Mouse (Mus musculus): ENCODE data around the gene Myo15.
A peak's percentile ranks its signal among the peaks of the same experiment; 100 is the strongest.
"Not testable (repeated sequence)": the region's sequence is repeated elsewhere in the genome, so short reads cannot be mapped to it uniquely, and the experiment has no call there.

The Myo15 gene

DNA sequence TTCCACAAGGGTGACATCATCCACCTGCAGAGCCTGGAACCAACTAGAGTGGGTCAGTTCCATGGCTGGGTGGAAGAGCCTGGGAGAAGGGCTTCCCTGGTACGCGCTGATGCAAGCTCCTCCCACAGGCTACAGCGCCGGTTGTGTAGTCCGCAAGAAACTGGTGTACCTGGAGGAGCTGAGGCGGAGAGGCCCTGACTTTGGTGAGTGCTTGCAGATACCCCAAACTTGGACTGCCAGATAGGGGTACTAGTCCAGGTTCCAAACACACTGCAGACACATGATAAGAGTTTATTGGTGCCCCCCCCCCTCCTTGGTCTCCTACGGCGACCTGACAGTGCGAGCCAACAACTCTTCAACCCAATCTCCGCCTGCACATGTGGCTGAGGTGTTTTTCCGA lies 39.8 kb downstream of the Myo15 start:
- DNase-seq, result peak; percentile 29

DNA sequence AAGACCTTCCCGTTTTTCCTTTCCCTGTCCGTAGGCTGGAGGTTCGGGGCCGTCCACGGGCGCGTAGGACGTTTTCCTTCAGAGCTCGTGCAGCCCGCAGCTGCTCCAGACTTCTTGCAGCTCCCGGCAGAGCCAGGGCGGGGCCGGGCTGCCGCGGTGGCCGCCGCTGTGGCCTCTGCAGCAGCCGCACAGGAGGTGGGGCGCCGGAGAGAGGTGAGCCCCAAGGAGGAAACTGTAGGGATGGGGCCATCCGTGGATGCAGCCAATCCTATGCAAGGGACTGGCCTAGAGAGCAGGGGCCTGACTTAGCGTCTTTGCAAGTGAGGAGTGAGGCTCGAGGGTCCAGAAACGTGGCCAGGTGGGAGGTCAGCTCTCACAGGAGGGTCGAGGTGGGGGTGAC lies 40.4 kb downstream of the Myo15 start:
- peak; percentile 62 for DNase-seq

DNA sequence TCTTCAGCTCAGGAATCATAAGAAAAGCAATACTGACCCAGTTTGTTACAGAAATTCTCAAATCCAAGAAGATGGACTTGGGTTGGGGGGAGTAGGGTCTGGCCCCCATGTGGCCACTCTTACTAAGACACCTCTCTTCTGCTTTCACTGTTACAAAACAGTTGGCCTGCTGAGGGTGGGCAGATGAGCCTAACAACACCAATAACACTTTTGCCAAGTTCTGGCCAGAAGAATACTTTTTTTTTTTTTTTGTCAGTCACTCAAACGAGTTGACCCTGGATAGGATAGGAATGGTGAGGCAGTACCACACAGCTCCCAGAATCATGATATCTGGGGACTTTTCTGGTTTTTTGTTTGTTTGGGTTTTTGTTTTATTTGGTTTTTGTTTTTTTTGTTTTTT lies 42.8 kb downstream of the Myo15 start:
- no peak for DNase-seq

DNA sequence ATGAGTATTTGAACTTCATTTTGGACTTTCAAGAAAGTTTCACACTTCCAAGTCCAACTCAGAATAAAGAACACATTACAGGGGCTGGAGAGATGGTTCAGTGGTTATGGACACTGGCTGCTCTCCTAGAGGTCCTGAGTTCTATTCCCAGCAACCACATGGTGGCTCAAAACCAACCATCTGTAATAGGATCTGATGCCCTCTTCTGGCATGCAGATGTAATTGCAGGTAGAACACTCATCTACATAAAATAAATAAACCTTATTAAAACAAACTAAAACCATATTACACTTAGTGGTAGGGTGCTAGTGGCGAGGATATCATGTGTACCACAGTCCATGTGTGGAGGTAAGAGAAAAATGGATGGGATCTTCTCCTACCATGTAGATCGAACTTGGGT lies 43.4 kb downstream of the Myo15 start:
- no peak for DNase-seq

DNA sequence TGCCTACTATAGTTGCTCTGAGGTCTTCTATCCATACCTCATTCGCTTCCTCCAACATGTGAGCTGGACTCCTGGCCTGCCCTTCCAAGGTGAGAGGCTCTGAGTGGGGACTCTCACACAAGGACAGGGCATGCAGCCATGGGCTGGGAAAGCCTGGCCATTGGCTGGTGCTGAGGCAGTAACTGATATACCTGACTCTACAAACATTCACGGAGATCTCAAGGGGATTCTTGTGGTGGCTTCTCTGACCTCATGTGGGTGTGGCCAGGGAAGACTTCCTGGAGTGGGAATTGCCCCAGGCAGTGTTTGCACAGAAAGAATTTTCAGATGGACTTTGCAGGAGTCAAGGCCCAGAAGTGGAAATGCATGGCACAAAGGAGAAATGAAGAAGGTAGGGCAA lies 45.8 kb downstream of the Myo15 start:
- DNase-seq, result no peak

DNA sequence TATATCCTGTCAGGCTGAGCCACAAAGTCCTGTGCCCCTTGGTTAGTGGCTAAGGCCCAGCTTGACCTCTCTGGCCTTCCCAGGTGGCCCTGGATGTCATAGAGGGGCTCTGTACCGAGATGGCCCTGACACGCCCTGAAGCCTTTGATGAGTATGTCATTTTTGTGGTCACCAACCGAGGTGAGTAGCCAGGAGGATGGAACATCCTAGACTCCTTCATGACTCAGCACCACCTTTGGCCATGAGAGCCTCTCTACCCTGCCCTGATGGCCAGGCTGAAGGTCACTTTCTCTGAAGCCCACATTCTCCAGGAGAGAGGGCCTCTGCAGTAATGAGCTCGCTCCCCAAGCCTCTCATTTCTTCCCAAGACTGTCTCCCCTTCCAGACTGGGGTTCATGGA lies 49.2 kb downstream of the Myo15 start:
- DNase-seq, result no peak

DNA sequence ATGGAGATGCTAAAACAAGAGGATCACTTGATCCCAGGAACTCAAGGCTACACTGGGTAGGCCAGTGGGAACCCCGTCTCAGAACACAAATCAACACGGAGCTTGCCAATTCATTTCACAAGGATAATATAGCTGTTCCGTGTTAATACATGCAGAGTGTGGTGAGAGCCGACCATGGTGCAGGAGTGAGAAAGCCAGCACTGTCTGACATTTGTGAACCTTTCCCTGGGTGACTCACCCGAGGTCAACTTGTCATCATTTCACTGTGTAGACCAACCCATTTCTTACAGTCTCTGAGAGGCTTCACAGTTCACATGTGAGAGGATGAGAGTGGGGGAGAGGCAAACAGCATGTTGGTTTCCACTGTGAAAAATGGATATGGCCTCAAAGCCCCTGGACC lies 52.9 kb downstream of the Myo15 start:
- no peak for DNase-seq

DNA sequence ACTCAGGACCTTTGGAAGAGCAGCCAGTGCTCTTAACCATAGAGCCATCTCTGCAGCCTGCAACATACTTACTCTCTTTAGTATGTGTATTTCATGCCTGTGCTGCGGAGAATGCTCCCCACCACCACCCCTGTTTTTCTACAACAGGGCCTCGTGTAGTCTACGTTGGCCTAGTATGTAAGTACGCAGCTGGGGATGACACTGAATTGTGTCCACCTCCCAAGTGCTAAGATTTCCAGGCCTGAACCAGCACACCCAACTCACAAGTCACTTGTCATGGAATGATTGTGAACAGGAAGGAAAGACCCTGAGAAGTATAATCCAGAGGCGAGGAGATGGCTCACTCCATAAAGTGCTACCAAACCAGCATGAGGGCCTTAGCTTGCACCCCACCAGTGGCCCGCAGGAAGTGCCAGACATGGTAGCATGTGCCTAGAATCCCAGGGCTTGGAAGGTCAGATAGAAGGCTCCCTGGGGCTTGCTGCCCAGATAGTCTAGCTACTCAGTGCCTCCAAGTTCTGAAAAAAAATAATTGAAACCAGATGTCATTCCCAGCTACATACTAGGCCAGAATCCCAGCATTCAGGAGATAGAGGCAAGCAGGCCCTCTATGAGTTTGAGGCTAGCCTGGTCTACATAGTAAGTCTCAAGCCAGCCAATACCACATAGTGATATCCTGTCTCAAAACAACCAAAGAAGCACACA lies 53.7 kb downstream of the Myo15 start:
- DNase-seq, result peak; percentile 39

DNA sequence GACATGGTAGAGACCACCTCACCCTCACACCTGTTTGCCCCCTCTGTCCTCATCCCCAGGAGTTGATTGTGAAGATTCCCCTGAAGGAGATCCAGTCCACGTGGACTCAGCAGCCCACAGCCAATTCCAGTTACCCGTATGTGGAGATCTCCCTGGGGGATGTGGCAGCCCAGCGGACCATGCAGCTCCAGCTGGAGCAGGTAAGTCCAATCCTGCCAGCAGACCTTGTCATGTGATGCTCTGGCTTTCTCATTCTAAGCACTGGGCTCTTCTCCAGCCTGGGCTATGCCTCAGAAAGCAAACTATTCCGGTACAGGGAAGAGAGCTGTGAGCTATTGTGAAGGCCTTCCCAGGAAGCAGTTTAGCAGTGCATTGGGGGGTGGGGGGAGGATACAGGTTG lies 57.3 kb downstream of the Myo15 start:
- DNase-seq, result no peak

DNA sequence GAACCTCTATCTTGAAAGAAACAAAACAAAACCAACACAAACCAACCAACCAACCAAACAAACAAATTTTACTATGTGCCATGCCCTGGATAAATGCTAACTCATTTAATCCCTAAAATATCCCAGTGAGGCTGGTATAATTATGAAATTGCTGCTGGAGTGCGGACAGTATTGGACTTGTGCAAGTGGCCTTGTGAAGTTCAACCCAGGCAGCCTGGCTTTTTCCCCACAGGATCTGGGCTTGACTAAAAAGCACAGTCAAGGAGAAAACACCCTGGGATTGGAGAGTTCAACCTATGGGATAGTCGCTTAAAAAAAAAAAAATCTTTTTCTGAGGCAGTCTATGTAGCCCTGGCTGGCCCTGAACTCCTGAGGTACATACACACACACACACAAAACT lies 66.5 kb downstream of the Myo15 start:
- no peak for DNase-seq

DNA sequence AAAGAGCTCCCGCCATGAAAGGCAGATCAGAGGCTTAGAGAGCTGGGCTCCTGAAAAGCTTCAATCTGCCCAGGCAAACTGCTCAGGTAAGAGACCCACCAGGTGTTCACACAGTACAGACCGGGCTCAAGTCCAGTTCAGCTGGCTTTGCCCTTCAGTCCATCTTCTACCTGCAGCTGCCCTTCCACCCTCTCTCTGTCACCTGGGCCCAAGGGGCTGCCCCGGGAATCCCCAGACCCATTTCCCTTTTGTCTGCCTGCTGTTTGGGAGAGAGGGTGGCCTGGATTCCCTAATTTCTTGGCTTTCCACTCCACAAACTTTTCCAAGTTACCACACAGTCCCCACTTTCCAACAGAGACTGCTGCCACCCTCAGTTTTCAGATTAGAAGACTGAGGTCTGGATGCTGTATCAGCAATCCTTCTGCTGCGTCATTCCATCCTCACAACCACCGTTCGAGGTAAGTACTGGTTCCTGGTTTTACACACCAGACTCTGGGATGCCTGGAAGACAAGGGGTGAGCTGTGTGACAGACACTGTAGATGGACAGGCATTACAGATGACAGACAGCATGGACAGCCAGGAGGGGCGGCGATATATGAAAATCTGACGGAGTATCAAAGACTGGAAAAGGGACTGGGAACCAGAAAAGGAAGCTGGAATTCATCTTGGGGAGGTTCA lies 67.2 kb downstream of the Myo15 start, which contains the start of gene Alkbh5:
Alkbh5 (plus strand) TSS at position 202 of the 679 bp plus-strand sequence.
- DNase-seq, result peak; percentile 49

DNA sequence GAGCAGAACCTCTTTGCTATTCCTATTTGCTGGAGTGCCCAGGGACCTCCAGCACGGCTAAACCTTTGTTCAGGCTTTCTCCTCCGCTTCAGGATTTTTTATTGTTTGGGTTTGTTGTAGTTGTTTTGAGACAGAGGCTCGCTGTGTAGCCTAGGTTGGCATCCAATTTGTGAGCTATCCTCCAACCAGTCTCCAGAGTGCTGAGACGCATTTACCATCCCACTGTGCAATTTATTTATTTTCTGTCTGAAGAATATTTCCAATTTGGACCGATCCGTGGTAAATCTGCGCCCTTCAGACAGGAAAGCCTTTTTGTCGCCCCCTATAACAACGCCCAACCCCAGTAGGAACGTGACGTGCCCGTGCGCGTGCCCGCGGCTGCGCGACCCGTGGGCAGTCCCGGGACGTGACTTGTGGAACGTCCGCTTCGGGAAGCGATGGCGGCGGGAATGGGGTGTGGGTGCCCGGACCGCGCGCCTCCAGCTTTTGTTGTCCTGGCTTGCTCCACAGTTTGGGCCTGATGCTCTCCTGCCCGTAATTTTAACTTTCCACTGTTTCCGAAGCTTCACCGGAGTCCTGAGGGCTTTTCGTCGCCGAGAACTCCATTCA lies 67.8 kb downstream of the Myo15 start:
- DNase-seq, result peak; percentile 95

DNA sequence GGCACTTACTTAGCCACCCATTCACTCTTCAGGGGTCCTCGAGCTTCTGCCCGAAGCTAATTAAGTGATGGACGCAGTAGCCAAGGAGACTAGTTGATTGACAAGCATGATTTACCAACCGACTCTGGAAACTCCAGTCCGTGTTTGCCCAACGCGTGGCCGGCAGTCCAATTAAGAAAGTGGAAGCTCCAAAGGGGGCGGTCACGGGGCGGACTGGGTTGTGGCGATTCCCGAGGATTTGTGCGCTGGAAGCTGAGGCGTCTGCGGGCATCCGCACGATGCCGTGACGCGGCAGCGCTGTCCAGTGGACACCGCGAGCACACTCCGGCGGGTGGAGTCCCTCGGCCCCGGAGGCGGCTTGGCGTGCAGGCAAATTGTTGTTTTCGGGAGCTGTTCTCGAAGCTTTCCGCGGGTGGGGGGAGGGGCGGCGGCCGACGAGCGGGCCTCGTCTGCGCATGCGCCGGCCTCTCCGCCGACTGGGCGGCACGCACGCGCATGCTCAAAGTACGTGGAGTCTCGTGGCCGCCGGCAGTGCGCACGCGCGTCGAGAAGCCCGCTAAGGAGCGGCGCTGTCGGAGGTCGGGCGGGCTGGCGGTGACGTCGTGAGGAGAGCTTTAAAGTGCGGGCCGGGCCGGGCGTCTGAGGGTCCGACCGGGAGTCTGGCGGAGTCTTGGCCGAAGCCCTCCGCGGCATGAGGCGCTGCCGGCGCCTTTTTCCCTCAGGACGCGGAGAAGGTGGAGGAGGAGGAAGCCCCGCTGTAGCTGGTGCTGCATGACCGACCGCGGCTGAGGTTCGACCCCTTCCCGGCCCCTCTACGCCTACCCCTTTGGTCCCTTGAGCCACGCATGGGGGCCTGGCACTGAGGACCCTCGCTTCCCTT lies 68.6 kb downstream of the Myo15 start:
- peak; percentile 97 for DNase-seq

DNA sequence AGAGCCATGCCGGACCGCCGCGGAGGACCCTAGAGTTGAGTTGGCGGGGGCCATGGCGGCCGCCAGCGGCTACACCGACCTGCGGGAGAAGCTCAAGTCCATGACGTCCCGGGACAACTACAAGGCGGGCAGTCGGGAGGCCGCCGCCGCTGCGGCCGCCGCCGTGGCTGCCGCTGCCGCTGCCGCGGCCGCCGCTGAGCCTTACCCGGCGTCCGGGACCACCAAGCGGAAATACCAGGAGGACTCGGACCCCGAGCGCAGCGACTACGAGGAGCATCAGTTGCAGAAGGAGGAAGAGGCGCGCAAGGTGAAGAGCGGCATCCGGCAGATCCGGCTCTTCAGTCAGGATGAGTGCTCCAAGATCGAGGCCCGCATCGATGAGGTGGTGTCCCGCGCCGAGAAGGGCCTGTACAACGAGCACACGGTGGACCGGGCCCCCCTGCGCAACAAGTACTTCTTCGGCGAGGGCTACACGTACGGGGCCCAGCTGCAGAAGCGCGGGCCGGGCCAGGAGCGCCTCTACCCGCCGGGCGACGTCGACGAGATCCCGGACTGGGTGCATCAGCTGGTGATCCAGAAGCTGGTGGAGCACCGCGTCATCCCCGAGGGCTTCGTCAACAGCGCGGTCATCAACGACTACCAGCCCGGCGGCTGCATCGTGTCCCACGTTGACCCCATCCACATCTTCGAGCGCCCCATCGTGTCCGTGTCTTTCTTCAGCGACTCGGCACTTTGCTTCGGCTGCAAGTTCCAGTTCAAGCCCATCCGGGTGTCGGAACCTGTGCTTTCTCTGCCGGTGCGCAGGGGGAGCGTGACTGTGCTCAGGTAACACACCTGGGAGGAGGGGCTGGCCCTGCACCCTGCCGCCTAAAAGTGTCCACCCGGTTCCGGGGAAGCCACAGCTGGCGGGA lies 69.5 kb downstream of the Myo15 start:
- DNase-seq, result peak; percentile 50

DNA sequence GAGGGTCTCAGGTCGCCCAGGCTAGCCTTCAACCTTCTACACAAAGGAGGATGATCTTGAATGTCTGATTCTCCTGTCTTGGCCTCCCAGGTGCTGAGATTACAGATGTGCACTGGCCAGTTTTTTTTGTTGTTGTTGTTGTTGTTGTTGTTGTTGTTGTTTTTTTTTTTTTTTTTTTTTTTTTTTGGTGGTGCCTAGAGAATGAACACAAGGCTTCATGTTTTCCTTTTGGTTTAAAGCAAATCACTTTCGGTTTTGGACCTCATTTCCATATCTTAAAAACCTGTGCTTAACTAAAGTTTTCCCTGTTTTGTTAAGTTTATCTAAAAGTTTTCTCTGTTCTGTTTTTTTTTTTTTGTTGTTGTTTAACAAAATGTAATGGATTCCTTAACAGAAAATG lies 70.4 kb downstream of the Myo15 start:
- DNase-seq, result no peak

DNA sequence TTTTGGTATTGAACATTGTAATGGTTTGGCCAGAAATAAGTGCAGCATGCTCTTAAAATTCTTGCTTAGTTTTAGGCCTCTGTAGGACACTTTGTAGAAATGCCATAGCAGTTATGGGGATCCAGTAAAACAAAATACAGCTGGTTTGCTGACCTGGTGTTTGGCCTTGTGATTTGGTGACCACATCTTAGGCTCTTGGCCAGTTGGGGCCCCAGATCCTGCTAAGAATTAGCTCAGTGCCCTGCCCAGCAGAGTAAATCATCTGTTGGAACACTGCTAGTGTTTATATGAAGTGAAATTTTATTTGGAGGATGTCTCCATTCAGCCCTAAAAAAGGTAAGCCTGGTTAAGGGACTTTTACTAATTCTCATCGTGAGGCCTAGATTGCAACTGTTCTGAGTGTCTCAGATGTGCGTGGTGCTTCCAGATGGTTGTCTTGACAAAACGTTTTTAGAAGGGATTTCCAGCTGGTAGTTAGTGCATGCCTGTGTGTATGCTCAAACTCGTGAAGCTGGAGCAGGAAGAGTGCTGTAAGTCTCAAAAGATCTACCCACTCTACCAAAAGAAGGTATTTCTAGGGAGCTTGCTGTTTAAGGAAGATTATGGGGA lies 71.0 kb downstream of the Myo15 start:
- DNase-seq, result no peak

DNA sequence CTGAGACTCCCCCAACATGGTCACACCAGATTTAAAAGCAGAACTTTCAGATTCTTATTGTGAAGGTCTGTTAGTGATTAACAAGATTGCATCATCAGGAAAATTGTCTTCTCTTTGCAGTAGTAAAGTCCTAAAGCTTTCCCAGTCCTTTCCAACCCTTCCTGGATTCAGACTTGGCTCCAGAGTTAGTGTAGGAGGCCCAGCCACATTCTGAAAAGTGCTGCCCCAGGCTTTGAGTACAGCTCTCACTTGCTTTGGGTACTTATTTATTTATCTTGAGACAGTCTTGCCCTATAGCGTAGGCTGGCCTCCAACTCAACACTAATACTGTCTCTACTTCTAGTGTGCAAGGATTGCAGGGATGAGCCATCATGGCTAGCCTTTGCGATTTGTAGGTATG lies 71.6 kb downstream of the Myo15 start:
- no peak for DNase-seq

DNA sequence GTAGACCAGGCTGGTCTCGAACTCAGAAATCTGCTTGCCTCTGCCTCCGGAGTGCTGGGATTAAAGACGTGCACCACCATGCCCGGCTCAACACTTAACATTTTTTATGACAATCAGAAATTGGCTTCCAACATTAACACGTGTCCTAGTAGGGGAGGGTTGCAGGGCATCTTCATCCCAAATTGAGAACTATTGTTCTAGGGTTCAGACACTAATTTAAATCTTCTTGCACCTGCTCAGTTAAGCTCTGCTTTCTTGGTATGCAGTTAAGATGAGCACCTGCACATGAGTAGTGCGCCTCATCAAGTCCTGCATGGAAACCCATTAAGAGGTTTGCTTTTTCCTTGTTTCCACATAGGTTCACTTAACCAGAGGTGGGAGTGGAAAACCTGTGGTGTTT lies 72.7 kb downstream of the Myo15 start:
- DNase-seq, result no peak

DNA sequence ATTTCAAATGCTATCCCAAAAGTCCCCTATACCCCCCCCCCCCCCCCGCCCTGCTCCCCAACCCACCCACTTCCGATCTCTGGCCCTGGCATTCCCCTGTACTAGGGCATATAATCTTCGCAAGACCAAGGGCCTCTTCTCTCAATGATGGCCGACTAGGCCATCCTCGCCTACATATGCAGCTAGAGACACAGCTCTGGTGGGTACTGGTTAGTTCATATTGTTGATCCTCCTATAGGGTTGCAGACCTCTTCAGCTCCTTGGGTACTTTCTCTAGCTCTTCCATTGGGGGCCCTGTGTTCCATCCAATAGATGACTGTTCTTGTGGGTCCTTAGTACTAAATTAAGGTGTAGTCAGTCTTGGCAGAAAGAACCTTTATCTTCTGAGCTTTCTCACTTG lies 74.1 kb downstream of the Myo15 start:
- DNase-seq, result not testable (repeated sequence)

DNA sequence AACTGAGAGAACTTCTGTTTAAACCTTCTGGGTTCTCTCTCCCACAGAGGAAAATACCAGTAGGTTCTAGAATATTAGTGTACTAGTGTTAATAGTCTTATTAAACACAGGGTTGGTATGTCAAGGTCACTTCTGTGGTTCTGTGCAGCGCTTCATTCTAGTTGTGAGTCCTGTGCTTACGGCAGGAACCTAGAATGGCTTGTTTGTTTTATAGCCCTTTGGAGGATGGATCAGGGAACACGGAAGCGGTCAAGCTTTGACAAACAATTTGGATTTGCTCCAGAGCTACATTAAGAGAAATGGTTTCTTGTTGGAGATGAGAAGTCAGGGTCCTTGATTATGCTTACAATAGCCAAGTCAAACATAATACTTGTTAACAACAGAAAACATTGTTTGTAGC lies 76.3 kb downstream of the Myo15 start:
- no peak for DNase-seq

DNA sequence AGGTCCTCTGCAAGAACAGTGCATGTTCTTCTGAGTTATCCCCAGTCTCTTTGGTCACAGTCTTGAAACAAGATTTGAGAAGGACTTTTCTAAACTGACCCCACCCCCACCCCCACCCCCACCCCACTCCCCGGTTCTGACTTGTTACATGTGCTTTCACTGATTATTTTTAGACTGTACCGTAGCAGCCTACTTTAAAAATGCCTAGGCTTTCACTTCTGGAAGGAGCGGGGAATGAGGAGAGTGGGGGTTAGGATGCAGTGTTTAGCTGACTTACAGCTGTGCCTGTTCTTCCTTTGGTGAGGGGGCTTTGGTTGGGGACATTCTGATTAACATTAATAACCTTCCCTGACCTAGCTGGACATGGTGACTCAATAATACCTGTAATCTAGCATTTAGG lies 79.0 kb downstream of the Myo15 start:
- DNase-seq, result no peak

DNA sequence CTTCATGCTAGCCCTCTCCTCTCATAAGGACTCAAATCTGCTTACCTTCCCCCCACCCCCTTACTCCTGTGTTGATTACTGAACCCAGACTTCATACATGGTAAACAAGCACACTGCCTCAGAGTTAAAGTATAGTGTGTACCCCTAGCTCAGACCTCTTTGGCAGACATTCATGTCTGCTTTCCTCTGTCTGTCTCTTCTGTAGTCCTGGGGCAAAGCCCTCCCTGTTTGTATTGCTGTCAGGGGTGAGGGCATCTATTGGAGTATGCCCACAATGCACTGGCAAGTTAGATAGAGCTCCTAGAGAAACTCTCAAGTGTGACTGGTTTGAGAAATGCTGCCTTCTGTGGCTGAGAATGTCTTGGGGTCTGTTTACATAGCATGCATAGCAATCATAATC lies 84.0 kb downstream of the Myo15 start:
- no peak for DNase-seq
